Mouse (Mus musculus) megakaryocyte, embryonic 14.5 days (primary cell): ENCODE data around the gene Rtn4rl1.

ENCODE experiments used
- FLI1 ChIP-seq: IDR thresholded peaks from 2 replicates; pipeline ENCODE4 v1.6.1; 2012; ENCODE audit warnings: low read length, inconsistent platforms, mixed read lengths
- GATA1 ChIP-seq: IDR thresholded peaks from 3 replicates; pipeline ENCODE4 v1.6.1; 2012; ENCODE audit warnings: mixed read lengths, low read length, inconsistent platforms, borderline replicate concordance

- TF ChIP-seq GATA1 = no peak
- TF ChIP-seq FLI1 = no peak
These were observed 75.6 kb downstream of the Rtn4rl1 start for GRCm38 (mm10) chr11:75269213-75269612.
